Mouse (Mus musculus) natural killer cell, adult 2 months (primary cell): Measurements from ENCODE around the gene Hgfac.
A peak's percentile ranks its signal among the peaks of the same experiment; 100 is the strongest.

Experiments used
- DNase-seq, 2 experiments: peaks; one replicate each; pipeline ENCODE4 v3.0.0; 2022; ENCODE audit warnings: low spot score in 2 of 2

Gene Hgfac

DNA sequence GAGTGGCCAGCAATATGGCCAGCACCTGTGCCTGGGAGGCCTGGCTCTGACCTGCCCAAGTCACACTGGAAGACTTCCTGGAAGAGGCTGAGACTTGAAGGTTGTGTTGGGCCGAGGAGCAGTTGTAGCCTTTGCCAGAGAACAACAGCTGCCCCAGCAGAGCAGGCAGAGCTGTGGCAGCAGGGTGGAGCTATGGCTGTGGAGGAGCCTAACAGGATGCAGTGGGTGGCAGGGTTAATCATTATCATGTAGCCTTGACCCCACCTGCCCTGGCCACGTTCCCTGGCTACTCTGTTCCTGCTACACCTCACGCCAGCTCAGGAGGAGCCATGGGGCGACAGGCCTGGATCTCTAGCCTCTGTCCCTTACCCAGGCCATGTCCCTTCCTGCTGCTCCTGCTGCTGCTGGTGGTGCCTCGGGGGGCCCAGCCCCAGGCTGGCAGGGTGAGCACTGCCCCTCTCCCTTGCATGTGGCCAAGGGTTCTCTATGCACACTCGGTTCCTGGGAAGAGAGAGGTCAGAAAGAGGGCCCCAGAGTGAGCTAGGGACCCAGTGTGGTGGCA lies at the start of gene Hgfac:
Gene Hgfac, plus strand, starts transcription at position 242 of the 562 bp plus-strand sequence.
- no peak for DNase-seq

DNA sequence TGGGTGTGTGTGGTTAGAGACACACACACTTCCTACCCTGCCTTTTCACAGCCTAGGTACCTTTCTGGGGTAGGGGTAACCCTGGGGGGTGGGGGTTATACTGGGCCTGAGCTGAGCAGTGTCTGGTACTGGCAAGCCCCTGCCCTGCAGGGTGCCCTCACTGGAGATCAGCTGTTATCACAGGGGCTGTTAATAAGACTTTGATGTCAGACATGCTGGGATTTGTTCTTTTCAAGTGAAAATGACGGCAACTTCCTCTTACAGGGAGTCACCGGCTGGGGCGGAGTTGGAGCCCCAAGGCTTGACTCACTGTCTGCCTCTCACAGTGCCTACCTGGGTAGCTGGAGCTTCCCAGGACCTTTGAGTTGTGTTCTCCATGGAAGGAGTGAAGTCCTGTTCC lies 42.6 kb upstream of the Hgfac start:
- no peak for DNase-seq

DNA sequence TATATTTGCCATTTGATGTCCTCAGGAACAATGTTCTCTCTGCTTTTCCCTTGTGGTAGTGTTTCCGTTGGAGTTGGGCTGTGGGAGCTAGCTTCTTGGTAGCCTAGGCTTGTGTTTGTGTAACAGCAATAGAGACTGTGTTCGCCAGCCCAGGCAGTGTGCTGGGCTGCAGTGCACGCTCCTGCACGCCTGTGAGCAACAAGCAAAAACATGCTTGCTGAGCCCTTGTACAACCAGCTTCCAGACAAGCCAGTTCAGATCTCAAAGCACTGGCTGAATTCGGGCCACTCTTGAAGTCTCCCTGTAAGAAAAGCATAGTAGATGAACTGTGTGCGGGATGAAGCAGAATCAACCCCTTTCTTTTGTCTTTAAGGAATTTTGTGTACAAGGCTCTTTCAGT lies 42.0 kb upstream of the Hgfac start:
- DNase-seq, result no peak

DNA sequence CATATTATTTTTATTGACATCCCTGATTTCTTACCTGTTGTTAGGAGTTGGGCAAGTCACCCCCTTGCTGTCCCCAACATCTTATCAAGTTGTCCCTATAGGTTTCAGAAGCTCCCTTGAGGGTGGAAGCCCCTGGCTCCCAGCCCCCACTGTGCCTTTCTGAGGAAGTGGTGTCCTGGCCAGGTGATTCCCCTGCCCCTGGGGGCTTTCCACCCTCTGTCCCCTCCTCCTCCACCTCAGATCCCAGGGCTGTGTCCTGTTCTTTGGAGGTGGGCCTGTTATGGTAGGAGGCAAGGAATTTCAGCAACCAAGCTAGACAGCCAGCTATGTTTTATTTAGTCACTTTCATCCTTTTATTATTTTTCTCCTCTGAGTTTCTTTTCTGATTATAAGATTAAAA lies 41.0 kb upstream of the Hgfac start:
- no peak for DNase-seq

DNA sequence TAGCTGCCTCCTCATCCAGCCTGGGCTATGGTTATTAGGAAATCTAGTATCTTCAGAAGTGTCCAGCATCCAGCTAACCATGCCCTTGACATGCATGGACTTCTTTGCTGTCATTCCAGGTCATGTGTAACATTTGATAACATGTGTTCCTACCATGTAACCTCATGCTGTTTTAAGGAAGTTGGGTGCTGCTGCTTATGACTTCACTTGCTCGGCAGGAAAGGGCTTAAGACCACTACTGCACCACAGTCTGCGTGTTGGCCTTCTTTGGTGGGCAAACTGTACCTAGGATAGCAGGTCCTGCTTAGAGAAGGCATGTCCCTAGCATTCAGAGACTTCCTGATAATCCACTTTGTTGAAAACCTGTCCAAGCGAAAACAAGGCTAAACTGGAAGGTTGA lies 40.2 kb upstream of the Hgfac start:
- no peak for DNase-seq

DNA sequence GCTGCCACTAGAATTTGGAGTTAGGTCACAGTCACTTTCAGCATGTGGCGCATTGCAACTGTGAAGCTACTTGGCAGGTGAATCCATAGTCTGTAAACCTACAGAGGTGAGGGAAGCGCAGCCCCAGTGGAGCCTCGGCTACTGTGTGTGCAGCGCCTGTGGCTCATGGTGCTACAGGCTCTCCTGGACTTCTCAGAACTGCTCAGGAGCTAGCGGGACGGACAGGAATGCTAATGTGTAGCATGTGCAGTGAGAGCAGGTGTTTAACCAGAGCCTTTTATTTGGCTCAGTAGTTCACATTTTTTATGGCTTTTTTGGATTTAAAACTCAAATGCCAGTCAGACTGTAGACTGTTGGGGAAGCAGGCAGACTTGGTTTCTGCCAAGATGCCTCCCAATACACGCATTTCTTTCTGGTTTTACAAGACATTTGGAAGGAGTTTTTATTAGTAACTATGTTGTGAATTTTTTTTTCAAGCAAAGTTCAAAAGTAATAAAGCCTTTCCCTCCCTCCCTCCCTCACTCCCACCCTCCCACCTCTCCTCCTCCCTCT lies 37.6 kb upstream of the Hgfac start:
- no peak for DNase-seq

DNA sequence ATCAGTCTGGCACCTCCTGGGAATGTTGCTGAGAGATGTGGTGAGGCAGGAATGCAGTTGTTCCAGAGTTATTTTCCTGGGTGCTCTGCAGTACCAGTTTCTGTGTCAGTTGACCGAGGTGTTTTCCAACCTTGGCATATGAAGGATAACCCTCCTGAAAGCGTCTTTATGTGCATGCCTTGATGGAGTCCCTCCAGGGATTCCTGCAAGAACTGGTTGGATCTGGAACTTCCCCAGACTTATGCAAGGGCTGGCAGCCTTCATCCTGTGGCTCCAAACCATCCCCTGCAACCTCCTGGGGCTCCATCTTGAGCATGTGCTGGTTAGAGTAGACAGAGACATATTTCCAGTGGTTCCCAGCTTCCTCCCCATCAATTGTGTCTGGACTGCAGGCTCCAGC lies 36.5 kb upstream of the Hgfac start:
- no peak for DNase-seq

DNA sequence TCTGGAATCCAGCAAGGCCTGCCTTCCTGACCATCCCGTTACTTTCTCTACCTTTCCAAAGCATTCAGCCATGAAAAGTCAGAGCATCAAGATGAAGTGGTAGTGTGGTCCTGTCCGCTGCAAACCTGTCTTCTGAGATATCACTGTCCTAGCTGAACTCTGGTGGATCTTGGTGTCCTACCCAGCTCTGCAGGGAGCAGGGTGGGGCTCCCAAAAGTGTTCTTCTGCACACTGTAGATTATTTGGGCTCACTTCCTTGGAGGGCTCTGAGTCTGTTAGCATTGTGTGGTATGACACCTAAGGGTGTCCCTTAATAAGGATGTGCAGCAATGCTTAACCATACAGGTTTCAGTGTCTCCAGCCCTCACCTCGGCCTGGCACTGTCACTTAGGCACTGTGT lies 35.6 kb upstream of the Hgfac start:
- no peak for DNase-seq

DNA sequence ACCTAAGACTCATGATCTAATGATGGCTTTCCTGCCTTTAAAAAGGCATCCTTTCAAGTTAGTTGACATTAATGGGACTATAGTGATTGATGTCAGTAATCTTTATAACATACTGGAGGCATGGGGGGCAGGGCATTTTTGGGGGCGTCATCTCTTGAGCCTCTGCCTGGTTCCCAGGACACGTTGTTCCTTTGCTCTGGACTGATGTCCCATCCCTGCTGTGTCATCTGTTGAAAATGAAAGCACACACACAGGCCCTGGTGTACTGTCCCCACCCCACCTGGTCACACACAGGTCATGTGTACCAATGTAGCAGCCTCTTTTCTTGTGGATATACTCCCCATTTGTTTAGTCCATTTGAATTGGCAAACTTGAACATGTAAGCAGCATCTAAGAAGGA lies 34.7 kb upstream of the Hgfac start:
- DNase-seq, result no peak

DNA sequence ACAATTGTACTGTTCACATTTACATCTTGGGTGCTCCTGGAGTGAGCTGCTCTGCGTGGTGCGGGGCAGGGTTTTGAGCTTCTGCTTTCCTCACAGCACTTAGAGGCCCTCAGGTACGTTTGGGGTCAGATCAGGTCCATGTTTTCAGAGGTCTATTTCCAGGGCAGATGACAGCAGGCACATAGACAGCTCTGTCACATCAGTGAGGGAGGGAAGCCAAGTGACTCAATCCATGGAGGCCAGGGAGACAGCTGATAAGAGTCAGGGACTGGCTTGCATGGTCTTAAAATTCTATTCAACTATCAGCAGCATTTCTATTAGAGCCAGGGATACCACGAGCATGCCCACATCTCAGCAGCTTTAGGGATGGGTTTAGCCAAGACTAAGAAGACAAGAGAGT lies 32.1 kb upstream of the Hgfac start:
- no peak for DNase-seq

DNA sequence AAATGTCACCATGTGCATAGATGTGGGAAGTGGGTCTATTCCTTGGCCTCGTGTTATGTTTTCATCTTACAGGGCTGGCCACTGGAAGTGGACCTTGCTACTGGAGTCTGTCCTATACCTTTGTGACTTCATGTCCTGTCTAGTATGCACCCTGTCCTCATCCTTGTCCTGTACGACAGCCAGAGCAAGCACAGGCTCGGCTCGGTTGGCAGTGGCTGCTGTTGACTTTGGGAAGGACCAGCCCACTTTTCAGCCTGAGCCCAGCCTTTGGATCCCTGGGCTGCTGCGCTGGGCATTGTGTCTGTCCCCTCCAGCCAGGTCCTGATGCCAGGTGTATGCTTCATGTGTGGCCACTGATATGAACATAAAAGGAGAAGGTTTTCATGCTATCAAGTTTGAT lies 30.7 kb upstream of the Hgfac start:
- DNase-seq, result no peak

DNA sequence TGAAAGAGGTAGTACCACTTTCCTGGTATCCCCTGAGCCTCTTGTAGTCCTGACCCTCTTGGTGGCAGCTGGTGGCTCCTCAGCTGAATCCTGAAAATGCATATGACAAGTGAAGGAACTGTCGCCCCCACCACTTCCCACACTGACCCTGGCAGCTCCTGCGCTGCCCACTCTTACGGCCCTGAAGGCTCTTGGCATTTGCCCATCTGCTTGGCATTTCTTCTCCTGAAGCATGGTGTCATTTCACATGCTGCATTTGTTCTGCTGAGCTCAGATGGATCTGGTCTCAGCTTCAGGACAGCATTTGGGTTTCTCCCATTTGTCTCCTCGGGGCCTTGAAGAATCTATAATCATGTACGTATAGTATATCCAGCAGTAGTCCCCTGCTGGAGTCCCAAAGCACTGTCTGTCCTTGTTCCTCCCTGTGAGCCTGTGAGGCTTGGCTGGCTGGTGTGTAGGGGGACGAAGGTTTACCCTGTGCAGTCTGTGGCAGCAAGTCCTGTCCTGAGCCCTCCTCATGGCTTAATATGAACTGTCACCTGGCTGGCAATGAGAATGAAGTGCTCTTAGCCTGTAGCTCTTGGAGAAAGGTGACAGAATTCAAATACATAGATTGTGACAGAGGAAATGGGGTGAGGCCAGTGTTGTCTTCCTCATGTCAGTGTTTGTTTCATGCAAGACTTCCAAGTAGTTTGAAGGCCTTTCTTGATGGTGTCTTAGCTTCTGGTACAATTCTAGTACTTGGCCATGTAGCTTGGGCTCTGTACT lies 30.0 kb upstream of the Hgfac start:
- no peak for DNase-seq

DNA sequence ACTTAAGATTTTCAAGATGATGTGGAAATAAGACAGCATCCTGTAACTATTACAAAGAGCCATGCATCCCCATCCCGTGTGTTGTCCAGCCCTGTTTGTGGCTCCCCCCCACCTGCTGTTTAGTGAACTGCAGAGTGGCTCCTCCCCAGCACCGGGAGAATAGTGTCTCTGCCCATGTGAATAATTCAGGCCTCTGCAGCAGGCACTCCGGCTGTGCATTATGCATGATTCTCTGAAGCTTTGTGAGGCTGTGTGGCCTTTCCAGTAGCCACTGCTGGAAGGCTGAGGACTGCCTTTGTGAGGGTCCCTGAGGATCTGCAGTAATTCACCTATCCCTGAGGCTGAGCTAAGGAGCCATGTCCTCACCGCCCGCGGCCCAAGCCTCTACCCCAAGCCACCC lies 27.3 kb upstream of the Hgfac start:
- DNase-seq, result no peak

DNA sequence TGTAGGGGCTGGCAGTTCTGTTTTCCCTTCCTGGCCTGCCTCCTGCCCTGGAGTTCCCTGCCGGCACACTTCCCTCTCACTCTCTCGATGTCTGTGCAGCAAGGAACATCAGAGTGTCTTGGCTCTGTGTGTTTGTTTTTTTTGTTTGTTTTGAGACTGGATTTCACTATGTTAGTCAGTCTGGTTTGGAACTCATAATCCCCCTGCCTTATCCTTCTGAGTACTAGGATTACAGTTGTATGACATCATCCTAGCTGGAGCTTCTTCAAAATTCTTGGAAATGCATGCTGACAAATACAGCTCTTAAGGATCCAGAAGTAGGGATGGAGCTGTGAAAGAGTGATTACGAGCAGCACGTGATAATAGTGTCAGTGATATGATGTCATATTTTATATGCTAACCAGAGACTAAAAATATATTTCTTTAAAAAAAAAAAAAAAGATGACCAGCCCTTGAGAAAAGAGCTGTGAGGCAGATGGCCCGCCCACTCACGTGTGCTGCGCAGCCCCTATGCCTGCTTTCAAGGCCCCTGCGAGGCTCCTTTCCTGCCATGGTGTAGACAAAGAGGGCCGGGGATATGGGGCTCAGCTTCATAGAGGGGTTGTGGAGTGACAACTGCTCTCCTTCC lies 21.5 kb upstream of the Hgfac start:
- no peak for DNase-seq

DNA sequence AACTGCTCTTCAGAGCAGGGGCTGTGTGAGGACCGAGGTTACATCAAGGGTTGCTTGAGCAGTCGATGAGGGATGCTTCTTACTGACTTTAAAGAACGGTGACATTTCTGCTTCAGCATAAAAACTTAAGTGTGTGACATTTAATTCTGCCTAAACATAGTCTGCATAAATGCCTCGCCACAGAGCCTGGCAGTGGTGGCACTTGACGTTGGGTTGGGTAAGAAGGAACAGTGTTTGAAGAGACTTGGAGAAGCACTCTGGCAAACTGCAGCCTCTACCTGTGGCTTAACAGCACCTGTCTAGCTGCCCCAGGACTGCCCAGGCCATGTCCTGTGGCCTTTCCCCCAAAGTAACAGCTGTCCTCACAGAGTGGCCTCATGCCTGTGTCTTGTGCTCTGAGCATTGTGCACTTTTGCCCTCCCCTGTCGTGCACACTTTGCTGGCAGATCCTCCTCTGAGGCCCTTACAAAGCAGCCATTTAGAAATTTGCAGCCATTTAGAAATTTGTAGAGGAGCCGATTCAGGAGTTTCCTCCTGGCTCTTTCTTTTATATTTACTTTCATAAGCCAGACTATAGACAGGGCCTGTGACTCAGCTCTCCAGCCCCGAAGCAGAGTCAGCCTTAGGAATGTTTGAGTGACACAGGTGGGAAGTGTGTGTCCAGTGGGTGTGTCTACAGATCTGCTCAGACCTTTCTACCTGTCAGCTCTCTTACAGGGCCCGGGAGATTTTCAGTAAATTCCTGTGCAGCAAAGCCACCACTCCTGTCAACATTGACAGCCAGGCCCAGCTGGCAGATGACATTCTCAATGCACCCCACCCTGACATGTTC lies 20.7 kb upstream of the Hgfac start:
- DNase-seq, result no peak

DNA sequence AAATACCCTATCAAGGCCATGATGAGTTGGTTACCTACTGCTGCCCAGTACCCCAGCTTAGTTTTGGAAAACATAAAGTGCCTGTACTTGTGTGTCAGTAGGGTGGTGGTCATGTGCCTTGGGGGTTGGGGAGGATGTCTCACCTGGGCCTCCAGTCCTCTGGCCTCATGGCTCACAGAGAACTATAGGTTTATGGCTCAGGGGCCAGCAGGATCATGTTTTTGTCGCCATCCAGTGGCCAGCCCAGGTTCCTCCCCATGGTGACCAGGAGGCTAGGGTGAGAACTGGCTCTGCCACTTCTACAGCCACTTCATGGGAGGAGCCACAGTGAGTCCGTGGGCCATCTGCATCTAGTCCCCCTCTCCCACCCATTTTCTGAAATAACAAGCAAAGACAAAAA lies 16.3 kb upstream of the Hgfac start:
- no peak for DNase-seq

DNA sequence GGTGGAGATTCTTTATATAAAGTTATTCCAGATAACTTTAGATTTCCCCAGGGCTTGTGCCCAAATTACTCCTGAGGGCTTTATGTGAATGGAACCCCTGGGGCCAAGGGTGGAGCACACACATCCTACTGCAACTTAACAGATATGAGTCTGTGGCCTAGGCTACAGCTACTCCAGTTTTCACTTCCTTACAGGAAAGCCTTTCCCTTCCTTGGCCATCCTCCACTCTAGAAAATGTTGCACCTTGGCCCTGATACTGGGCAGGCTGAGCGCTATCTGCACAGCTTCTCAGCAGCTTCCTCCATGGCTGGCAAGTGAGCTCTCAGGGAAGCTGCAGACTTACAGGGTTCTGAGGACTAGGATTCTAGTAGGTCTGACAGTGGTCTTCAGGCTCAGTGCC lies 12.0 kb upstream of the Hgfac start:
- no peak for DNase-seq

DNA sequence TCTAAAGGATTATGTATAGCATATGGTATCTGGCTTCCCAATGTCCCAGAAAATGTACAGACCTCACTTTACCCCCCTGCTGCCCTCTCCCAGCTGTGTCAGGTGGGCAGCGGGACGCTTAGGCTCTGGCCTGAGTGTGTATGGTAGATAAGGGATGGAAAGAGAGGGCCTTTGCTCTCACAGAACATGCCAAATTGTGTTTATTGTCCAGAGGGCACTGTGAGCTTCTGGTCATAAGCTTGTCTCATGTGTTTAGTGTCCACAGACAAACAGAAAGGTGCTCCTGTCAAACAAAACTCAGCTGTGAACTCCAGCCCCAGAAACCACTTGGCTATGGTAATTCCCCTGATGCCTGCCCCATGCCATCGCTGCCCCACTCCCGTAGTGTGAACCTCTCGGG lies 11.6 kb upstream of the Hgfac start:
- no peak for DNase-seq

DNA sequence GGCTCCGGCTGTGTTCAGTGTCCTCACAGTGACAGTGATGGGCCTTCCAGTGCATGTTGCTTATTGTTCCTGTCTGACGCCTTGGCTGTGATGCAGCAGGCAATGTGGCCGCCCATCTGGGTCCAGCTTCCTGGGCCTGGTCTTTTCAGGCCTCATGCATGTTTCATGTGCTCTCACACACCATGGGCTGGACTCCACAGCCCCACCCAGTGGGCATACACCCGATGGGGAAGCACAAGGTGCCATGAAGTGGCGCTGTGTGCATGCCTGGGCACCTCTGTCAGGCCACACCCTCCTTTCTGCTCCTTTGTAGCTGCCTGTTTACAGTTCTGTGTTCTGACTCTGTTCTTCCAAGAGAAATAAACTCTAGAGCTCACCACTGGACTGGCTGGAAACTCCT lies 8.2 kb upstream of the Hgfac start:
- DNase-seq, result peak in 1 of 2 experiments; percentile 26

DNA sequence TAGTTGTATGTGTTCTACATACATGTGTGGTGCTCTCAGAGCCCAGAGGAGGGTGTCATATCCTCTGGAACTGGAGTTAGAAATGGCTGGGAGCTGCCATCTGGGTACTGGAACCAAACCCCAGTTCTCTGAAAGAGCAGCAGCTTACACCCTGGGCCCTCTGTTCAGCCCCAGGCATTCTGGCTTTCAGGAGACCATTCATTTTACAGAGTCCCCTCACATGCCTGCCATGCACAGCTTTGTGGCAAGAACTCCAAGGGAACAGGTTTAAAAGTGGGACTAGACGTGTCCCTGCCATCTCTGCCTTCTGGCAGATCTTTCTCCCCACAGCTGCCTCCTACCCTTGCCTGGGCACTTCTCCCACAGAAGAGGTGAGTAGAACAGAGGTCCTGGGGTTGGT lies 7.7 kb upstream of the Hgfac start:
- no peak for DNase-seq

DNA sequence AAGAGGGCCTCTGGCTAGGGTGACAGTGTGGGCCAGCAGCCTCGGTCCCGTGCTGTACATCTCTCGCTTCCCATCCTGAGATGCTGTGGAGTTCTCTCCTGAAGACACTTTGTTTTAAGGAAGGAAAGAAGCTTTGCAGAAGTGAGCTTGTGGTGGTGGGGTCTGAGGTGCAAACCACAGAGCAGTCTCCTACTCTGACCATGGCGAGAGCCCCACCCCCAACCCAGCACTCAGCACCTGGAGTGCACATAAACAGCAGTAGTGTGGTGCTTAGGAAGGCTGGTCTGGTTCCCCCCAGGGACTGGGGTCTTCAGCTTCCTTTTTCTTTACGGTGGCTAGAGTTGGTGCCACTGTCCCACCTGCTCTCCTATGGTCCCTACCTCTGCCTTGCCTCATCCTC lies 6.2 kb upstream of the Hgfac start:
- no peak for DNase-seq

DNA sequence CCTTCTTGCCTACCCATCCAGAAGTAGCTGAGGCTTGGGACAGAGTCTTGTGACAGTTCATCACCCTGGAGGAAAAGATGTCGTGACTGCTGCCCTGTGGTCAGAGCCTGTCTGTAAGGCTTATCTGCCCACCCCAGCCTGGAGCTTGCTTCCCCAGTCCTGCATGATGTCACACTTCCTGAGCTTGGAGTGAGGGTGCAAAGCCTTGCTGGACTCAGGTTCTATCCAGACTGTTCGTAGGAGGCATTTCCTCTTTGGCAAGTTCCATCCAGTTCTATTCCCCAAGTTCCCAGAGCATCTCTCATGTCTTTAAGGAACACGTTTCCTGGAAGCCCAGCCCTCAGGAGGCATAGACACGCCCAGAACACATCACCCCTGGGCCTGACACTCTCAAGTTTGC lies 5.5 kb upstream of the Hgfac start:
- DNase-seq, result no peak
